Mouse (Mus musculus) stomach, embryonic 15.5 days (tissue): ENCODE measurements around the gene Vat1l. TPM values are rescaled to one million over a fixed set of nuclear protein-coding genes. Genes with fewer than 3 reads are reported as not detected.

ENCODE experiments used
- ATAC-seq: fragments of 200-750 bp; cut with Nextera tagmentation; 2 replicates; pipeline ENCODE4 v1.8.0; 2017; ENCODE audit warnings: low read depth, moderate number of reproducible peaks, moderate TSS enrichment; ENCODE audit not compliant: insufficient read depth, low FRiP score
- H3K27ac ChIP-seq: fragments of 300-500 bp; sonication (generic); 2 replicates; pipeline ENCODE4 v1.5.1; 2015; ENCODE audit warnings: mild to moderate bottlenecking, inconsistent platforms
- H3K27me3 ChIP-seq: fragments of 300-500 bp; sonication (generic); replicated peaks from 2 replicates; pipeline ENCODE4 v1.6.1; 2015; ENCODE audit warnings: inconsistent platforms
- H3K36me3 ChIP-seq: fragments of 300-500 bp; sonication (generic); 2 replicates; pipeline ENCODE4 v1.6.1; 2015; ENCODE audit warnings: inconsistent platforms
- H3K4me1 ChIP-seq: fragments of 300-500 bp; sonication (generic); 2 replicates; pipeline ENCODE4 v1.6.1; 2015; ENCODE audit warnings: inconsistent platforms
- H3K4me2 ChIP-seq: fragments of 300-500 bp; sonication (generic); 2 replicates; pipeline ENCODE4 v1.6.1; 2015; ENCODE audit warnings: mild to moderate bottlenecking, inconsistent platforms
- H3K4me3 ChIP-seq: fragments of 300-500 bp; sonication (generic); replicated peaks from 2 replicates; pipeline ENCODE4 v1.5.1; 2015; ENCODE audit warnings: inconsistent platforms
- H3K9ac ChIP-seq: fragments of 300-500 bp; sonication (generic); 2 replicates; pipeline ENCODE4 v1.6.1; 2015; ENCODE audit warnings: inconsistent platforms
- H3K9me3 ChIP-seq: fragments of 300-500 bp; sonication (generic); 2 replicates; pipeline ENCODE4 v1.6.1; 2016; ENCODE audit warnings: inconsistent platforms
- WGBS: fragments of 180-500 bp; shearing (Covaris S2); methylation state at CpG from one replicate; pipeline ENCODE4 v1.1.7; 2015; 5-methylcytosine and 5-hydroxymethylcytosine counted together
- polyA plus RNA-seq: library from polyadenylated mRNA; unstranded; fragments of >200 nt; fragmentation: Nextera tagmentation; extraction: Ambion mirVana; gene quantifications from 2 replicates; pipeline ENCODE4 v1.2.1, GENCODE M21; 2015

Vat1l gene
- polyA plus RNA-seq, 1 experiment from 2014 or later = 3.5 TPM

DNA sequence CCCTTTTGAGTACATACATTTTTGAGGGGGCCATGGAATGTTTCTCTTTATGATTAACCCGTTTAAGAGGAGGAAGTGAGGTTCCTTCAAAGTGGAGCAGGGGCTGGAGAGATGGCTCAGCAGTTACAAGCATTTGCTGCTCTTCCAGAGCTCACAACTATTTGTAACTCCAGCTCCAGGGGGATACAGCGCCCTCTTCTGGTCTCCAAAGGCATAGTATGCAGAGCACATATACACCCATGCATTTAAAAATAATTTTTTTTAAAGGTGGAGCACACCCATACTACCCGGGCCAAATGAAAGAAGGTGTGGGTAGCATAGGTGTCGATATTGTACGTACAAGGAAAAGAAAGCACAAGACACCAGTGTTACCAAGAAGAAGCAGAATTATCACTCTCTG lies 157.8 kb downstream of the Vat1l start:
- no peak for ATAC-seq
- no peaks in the 10 kb centered on the region for H3K27me3 ChIP-seq
- no peaks in the 10 kb centered on the region for H3K4me1 ChIP-seq
- no peaks in the 10 kb centered on the region for H3K36me3 ChIP-seq
- no peak overlapping the region for H3K4me3 ChIP-seq
- no peak overlapping the region for H3K27ac ChIP-seq
- H3K4me2 ChIP-seq = no peak overlapping the region
- no peak overlapping the region for H3K9ac ChIP-seq
- WGBS = 65% methylated on average over 5 of the region's 5 CpGs
- no peaks in the 10 kb centered on the region for H3K9me3 ChIP-seq

- no peak overlapping the region for H3K9ac ChIP-seq
- H3K4me2 ChIP-seq = no peak overlapping the region
- 44% methylated on average over 8 of the region's 8 CpGs for WGBS
- H3K27me3 ChIP-seq = no peaks in the 10 kb centered on the region
- no peaks in the 10 kb centered on the region for H3K36me3 ChIP-seq
- no peaks in the 10 kb centered on the region for H3K9me3 ChIP-seq
- no peak for ATAC-seq
- H3K27ac ChIP-seq = no peak overlapping the region
- H3K4me3 ChIP-seq = no peak overlapping the region
- no peaks in the 10 kb centered on the region for H3K4me1 ChIP-seq
These were observed 158.2 kb downstream of the Vat1l start for GRCm38 (mm10) chr8:114363656-114364055.

DNA sequence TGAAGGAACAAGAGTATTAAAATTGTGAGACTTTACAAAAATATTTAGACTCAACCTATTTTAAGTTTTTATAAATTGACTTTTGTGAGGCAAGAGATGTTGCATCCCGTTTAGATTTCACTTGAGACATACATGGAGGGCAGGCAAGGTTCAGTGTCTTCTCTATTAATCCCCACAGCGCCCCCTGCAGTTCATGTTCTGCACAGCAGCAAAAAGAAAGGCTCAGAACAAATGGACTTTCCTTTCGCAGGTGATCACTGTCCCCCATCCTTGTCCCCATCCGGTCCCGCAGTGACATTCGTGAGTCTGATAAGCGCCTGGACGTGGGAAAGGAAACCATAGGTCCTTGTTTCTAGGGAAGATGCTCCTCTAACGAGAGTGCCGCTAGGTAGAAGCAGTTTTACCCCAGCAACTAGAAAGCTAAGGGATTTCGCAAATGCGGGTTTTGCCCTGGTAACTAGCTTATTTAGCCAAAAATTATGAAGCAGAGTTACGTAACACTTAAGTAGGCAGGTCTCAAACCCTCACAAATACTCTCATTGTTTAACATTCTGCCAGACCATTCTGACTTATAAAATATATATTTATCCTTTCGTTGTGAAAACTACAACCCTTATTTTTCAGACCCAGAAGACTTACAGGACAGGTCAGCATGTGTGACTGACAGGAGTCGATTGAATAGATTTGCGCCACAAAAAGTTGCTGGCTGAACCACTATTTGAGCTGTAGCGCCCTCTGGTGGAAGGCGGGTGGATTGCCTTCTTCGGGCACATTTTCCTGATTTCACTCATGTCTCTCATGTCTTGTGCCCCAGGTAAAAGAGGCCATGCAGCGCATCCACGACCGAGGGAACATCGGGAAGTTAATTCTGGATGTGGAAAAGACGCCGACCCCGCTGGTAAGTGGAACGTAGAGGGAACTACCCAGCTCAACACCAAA lies 163.9 kb downstream of the Vat1l start:
- Histone ChIP-seq H3K4me1 (peaks cover 4% of the 10 kb centered on the region; the same call in 1 of the 2 replicates), H3K36me3 (no peaks in the 10 kb centered on the region), H3K9me3 (no peaks in the 10 kb centered on the region), H3K4me3 (no peak overlapping the region), H3K4me2 (peak overlapping the region; percentile 32; the same call in 1 of the 2 replicates), H3K9ac (no peak overlapping the region), H3K27ac (no peak overlapping the region), H3K27me3 (no peaks in the 10 kb centered on the region)
- WGBS = 31% methylated on average over 27 of the region's 27 CpGs
- no peak for ATAC-seq

DNA sequence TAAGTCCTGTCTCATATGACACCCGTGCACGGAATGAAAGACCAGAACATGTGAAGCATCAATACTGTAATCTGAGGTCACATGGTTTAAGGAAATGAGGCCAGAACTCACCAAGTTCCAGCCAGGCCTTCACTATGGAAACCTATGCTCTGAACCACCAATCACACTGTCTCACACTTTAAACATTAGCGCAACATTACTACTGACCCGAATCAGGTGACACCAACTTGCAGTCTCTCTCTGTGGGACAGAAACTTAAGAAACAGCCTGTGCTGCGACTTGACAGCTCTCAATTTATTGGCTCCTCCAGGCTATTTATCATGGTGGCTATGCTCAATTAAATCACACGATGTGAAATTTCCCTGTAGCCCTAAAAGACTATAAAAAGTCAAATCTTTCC lies 169.0 kb downstream of the Vat1l start:
- no peak for ATAC-seq
- Histone ChIP-seq H3K4me1 (peaks cover under 1% of the 10 kb centered on the region; the same call in 1 of the 2 replicates), H3K36me3 (no peaks in the 10 kb centered on the region), H3K27ac (no peak overlapping the region), H3K4me3 (no peak overlapping the region), H3K9ac (no peak overlapping the region), H3K27me3 (no peaks in the 10 kb centered on the region), H3K9me3 (no peaks in the 10 kb centered on the region), H3K4me2 (no peak overlapping the region)
- WGBS = 78% methylated on average over 6 of the region's 6 CpGs

DNA sequence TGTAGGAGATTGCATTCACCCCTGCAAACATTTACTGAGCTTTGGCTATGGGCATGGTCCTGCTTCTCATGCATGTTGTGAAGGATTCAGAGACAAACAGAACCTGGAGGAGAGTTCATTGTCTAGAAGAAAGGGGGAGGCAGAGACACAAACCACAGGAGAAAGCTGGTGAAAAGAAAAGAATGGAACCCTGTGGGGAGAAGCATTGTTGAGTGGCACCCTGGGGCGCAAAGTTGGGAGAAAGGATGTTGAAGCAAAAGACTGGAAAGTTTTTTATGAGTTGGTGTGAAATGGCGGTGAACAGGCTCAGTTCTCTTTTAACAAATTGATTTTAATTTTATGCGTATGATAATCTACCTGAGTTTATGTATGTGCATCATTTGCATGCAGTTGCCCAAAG lies 178.8 kb downstream of the Vat1l start:
- Histone ChIP-seq H3K9me3 (no peaks in the 10 kb centered on the region), H3K27me3 (no peaks in the 10 kb centered on the region), H3K9ac (no peak overlapping the region), H3K4me1 (no peaks in the 10 kb centered on the region), H3K27ac (no peak overlapping the region), H3K4me2 (no peak overlapping the region), H3K4me3 (no peak overlapping the region), H3K36me3 (no peaks in the 10 kb centered on the region)
- ATAC-seq = no peak
- WGBS = 80% methylated on average over 3 of the region's 3 CpGs

DNA sequence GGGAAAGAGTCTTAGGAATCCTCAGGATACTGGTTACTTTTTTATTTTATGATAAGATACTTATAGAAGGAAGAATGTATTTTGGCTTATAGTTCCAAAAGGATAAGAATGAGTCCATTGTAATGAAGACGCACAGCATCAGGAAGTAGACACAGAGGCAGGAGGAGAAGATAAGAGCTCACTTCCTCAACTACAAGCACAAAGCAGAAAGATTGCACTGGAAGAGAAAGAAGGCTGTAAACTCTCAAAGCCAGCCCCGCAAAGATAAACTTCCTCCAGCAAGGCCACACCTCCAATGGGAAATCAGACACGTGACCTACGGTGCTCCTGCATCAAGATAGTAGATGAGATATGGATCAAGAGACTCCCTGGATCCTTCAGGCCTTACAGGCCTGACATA lies 182.1 kb downstream of the Vat1l start:
- Histone ChIP-seq H3K4me3 (no peak overlapping the region), H3K4me2 (no peak overlapping the region), H3K27me3 (no peaks in the 10 kb centered on the region), H3K27ac (no peak overlapping the region), H3K36me3 (no peaks in the 10 kb centered on the region), H3K9me3 (no peaks in the 10 kb centered on the region), H3K9ac (no peak overlapping the region), H3K4me1 (no peaks in the 10 kb centered on the region)
- no peak for ATAC-seq
- WGBS = 60% methylated on average over 4 of the region's 4 CpGs

- H3K27ac ChIP-seq = no peak overlapping the region
- no peaks in the 10 kb centered on the region for H3K27me3 ChIP-seq
- WGBS = 87% methylated on average over 12 of the region's 13 CpGs
- ATAC-seq = no peak
- H3K36me3 ChIP-seq = no peaks in the 10 kb centered on the region
- no peaks in the 10 kb centered on the region for H3K9me3 ChIP-seq
- H3K4me1 ChIP-seq = no peaks in the 10 kb centered on the region
- H3K9ac ChIP-seq = no peak overlapping the region
- H3K4me2 ChIP-seq = no peak overlapping the region
- H3K4me3 ChIP-seq = no peak overlapping the region
These were observed 185.2 kb downstream of the Vat1l start for GRCm38 (mm10) chr8:114390465-114391254.

GRCm38 (mm10) chr8:114398326-114398725 lies 192.9 kb downstream of the Vat1l start:
- Histone ChIP-seq H3K4me1 (no peaks in the 10 kb centered on the region), H3K9ac (no peak overlapping the region), H3K4me3 (no peak overlapping the region), H3K9me3 (no peaks in the 10 kb centered on the region), H3K27me3 (no peaks in the 10 kb centered on the region), H3K27ac (no peak overlapping the region), H3K4me2 (no peak overlapping the region), H3K36me3 (no peaks in the 10 kb centered on the region)
- no peak for ATAC-seq
- WGBS = 83% methylated on average over 5 of the region's 5 CpGs

DNA sequence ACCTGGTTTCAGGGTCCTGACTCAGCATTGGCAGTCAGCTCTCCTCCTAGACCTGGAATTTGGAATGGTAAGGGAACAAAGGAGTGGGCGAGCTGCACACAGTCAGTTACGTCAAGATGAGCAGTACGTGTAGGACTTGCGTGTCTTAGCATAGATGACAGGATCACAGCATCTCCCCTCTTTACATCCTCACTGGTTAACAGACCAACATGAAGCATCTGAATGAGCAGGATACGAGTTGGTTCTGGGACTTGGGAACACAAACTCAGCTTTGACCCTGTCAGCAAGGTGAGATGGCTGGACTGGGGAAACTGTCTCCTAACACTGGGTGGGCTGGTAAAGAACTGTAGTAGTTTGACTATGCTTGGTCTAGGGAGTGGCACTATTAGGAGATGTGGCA lies 193.9 kb downstream of the Vat1l start:
- no peaks in the 10 kb centered on the region for H3K9me3 ChIP-seq
- no peak overlapping the region for H3K27ac ChIP-seq
- H3K4me1 ChIP-seq = no peaks in the 10 kb centered on the region
- no peak overlapping the region for H3K4me3 ChIP-seq
- no peaks in the 10 kb centered on the region for H3K27me3 ChIP-seq
- no peak overlapping the region for H3K9ac ChIP-seq
- no peak overlapping the region for H3K4me2 ChIP-seq
- no peaks in the 10 kb centered on the region for H3K36me3 ChIP-seq
- no peak for ATAC-seq
- 95% methylated on average over 5 of the region's 5 CpGs for WGBS

GRCm38 (mm10) chr8:114401679-114402078 lies 196.3 kb downstream of the Vat1l start:
- no peak overlapping the region for H3K9ac ChIP-seq
- H3K4me3 ChIP-seq = no peak overlapping the region
- H3K36me3 ChIP-seq = no peaks in the 10 kb centered on the region
- no peak overlapping the region for H3K4me2 ChIP-seq
- H3K27ac ChIP-seq = no peak overlapping the region
- no peak for ATAC-seq
- no peaks in the 10 kb centered on the region for H3K4me1 ChIP-seq
- no peaks in the 10 kb centered on the region for H3K9me3 ChIP-seq
- no peaks in the 10 kb centered on the region for H3K27me3 ChIP-seq
- WGBS = 68% methylated on average over 7 of the region's 7 CpGs

GRCm38 (mm10) chr8:114411421-114411820 lies 206.0 kb downstream of the Vat1l start:
- no peaks in the 10 kb centered on the region for H3K36me3 ChIP-seq
- no peak overlapping the region for H3K4me3 ChIP-seq
- no peak overlapping the region for H3K9ac ChIP-seq
- no peaks in the 10 kb centered on the region for H3K4me1 ChIP-seq
- H3K27ac ChIP-seq = no peak overlapping the region
- WGBS = 75% methylated on average over 3 of the region's 3 CpGs
- no peaks in the 10 kb centered on the region for H3K27me3 ChIP-seq
- ATAC-seq = no peak
- no peaks in the 10 kb centered on the region for H3K9me3 ChIP-seq
- H3K4me2 ChIP-seq = no peak overlapping the region

DNA sequence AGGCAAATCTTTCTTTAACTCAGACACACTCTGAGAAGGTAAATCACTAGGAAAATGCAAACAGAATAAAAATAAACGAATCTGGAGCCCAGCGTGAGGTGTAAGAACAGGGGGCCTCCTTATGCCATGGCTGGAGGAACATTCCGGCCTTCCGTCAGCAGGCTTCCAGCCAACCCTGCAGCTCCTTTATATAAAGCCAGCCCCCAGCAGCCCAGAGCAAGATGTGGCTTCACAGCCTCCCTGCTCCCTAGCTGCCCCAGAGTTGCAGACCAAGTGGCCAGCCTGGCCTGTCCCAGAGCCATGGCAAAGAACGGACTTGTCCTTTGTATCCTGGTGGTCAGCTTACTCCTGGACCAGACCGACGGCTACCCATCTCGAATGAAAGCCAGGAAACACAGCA lies 212.4 kb downstream of the Vat1l start, which contains the start of gene Clec3a:
TSS of gene Clec3a (plus strand) at position 301 of the 400 bp plus-strand sequence.
- Histone ChIP-seq H3K36me3 (no peaks in the 10 kb centered on the region), H3K9me3 (no peaks in the 10 kb centered on the region), H3K4me3 (no peak within 1 kb of the TSS), H3K27ac (no peak within 1 kb of the TSS), H3K4me1 (no peaks in the 10 kb centered on the region), H3K9ac (no peak within 1 kb of the TSS), H3K27me3 (no peaks in the 10 kb centered on the region), H3K4me2 (no peak within 1 kb of the TSS)
- no peak for ATAC-seq
- 61% methylated on average over 8 of the region's 8 CpGs for WGBS
